Mouse (Mus musculus): ENCODE results near the gene Lancl1. TPM values are rescaled to one million over a fixed set of nuclear protein-coding genes. Genes with fewer than 3 reads are reported as not detected.

Gene Lancl1
- total and polyA plus RNA-seq, 3 experiments: 15.4 to 64.8 (median 41.1) TPM

DNA sequence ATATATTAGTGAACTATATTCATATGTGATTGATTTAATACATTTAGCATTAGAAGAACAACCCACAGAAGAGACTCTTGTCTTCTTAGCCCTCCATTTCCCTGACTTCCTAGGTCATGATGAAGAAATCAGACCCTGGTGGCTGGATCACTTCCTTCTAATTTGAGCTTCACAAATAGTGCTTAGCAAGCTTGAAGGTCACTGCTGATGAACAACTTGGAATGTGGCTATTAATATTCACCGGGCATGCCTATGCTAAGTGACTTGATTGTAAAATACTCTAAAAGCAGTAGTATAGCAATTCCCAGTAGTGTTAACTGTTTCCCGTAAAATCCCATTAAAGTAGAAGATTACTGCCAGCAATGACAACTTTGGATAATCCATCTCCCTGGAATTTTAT, 63.2 kb downstream of the Lancl1 start:
- no peaks in the 10 kb centered on the region for H3K4me1 ChIP-seq (ENCODE audit: insufficient read depth, low read depth, low read length)
- TF ChIP-seq CTCF (IDR thresholded peaks at IDR 0.05; ENCODE audit: low read depth, low read length) (no peak), GATA2 (IDR thresholded peaks at IDR 0.05; ENCODE audit: borderline replicate concordance, low read depth, low read length) (no peak), TAL1 (conservative IDR thresholded peaks at IDR 0.05; ENCODE audit: low read depth, low read length) (no peak), GATA1 (IDR thresholded peaks at IDR 0.05; ENCODE audit: borderline replicate concordance, low read length) (no peak), POLR2AphosphoS5 (IDR thresholded peaks at IDR 0.05; ENCODE audit: insufficient replicate concordance, low read depth, low read length) (no peak)
- no peak for DNase-seq (ENCODE audit: low spot score)
- no peaks in the 10 kb centered on the region for H3K9me3 ChIP-seq (replicated peaks)
- no peaks in the 10 kb centered on the region for H3K36me3 ChIP-seq (replicated peaks)
- H3K27me3 ChIP-seq (ENCODE audit: insufficient read depth, low read length): no peaks in the 10 kb centered on the region
- no peak overlapping the region for H3K4me3 ChIP-seq (ENCODE audit: low read depth, low read length)
- ATAC-seq (ENCODE audit: extremely low read depth, insufficient number of reproducible peaks, low FRiP score, poor library complexity, severe bottlenecking): no peak

DNA sequence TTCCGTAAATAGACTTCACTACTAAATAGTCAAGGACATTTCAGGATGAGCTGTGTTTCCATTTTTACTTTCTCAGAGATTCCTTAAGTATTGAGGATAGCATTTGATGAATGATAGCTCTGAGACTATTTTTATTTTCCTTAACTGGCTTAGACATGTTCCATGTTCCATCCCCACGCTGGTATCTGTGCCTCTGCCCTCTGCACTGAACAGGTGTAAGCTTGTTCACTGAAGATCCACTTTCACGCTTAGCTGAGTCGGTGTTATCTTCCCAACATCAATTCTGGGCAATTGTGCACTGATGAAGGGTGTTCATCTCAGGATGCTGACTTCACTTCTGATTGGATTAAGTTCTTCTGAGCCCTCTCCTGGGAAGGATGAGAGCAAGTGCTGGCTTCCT, 73.8 kb downstream of the Lancl1 start:
- H3K27me3 ChIP-seq (ENCODE audit: insufficient read depth, low read length): no peaks in the 10 kb centered on the region
- no peak for ATAC-seq (ENCODE audit: extremely low read depth, insufficient number of reproducible peaks, low FRiP score, poor library complexity, severe bottlenecking)
- no peak for DNase-seq (ENCODE audit: low spot score)
- no peaks in the 10 kb centered on the region for H3K9me3 ChIP-seq (replicated peaks)
- no peak for TF ChIP-seq GATA2 (IDR thresholded peaks at IDR 0.05; ENCODE audit: borderline replicate concordance, low read depth, low read length)
- no peak for TF ChIP-seq TAL1 (conservative IDR thresholded peaks at IDR 0.05; ENCODE audit: low read depth, low read length)
- TF ChIP-seq GATA1 (IDR thresholded peaks at IDR 0.05; ENCODE audit: borderline replicate concordance, low read length): no peak
- TF ChIP-seq CTCF (IDR thresholded peaks at IDR 0.05; ENCODE audit: low read depth, low read length): no peak
- no peak for TF ChIP-seq POLR2AphosphoS5 (IDR thresholded peaks at IDR 0.05; ENCODE audit: insufficient replicate concordance, low read depth, low read length)
- H3K36me3 ChIP-seq (replicated peaks): no peaks in the 10 kb centered on the region
- no peaks in the 10 kb centered on the region for H3K4me1 ChIP-seq (ENCODE audit: insufficient read depth, low read depth, low read length)
- H3K4me3 ChIP-seq (ENCODE audit: low read depth, low read length): no peak overlapping the region

DNA sequence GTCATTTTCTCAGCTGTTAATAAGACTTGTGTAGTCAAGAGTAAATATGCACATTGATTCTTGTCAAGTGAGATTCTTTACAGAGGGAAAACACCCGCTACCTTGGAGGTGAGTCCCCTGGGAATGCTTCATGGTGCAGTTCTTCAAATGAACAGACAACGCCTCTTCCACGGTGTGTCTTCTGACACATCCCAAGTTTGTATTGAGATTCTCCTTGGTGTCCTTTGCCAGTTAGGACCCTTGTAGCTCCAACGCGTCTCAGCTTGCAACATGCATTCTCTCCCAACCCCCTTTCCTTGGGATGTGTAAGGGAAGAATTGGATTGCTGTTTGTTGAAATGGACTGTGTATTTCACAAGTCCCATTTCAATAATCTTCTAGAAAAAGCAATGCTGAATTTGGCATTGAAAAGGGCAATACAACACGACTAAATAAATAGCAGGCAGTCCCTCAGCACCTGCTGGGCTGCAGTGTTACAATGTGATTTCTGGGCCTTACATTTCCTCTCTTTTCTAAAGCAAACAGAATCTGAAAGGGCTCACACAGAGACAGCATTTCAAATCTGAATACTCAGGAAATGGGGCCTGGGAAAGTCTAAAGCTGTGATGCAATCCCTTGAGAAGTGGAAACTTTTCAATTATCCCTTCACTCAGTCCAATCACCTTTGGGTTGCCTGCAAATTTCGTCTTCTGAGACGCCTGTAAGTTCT, 78.0 kb downstream of the Lancl1 start:
- ATAC-seq (ENCODE audit: extremely low read depth, insufficient number of reproducible peaks, low FRiP score, poor library complexity, severe bottlenecking) (no peak), DNase-seq (ENCODE audit: low spot score) (no peak)
- TF ChIP-seq GATA2 (IDR thresholded peaks at IDR 0.05; ENCODE audit: borderline replicate concordance, low read depth, low read length) (no peak), CTCF (IDR thresholded peaks at IDR 0.05; ENCODE audit: low read depth, low read length) (no peak), POLR2AphosphoS5 (IDR thresholded peaks at IDR 0.05; ENCODE audit: insufficient replicate concordance, low read depth, low read length) (no peak), GATA1 (IDR thresholded peaks at IDR 0.05; ENCODE audit: borderline replicate concordance, low read length) (no peak), TAL1 (conservative IDR thresholded peaks at IDR 0.05; ENCODE audit: low read depth, low read length) (no peak)

DNA sequence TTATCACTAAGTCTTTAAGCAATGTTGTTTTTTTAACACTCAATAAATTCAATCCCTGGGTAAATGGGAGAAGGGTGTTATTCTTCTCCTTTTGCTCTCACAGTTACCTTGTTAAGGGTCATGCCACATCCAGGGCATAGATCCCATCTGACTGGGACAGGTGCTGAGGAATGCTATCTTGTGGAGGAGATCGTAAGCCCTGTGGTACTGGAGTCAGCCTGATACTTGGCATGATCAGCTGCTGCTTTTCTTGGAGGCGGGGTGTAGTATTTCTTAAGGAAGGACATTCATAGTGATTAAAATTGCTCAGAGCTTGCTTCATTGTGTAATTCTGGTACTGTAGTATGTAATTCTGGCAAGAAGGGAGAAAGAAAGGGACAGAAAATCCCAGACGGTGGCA, 81.3 kb downstream of the Lancl1 start:
- no peak for ATAC-seq (ENCODE audit: extremely low read depth, insufficient number of reproducible peaks, low FRiP score, poor library complexity, severe bottlenecking)
- H3K27me3 ChIP-seq (ENCODE audit: insufficient read depth, low read length): peaks cover 5% of the 10 kb centered on the region; the same call in 1 of the 2 replicates
- DNase-seq (ENCODE audit: low spot score): no peak

More for the DNA sequence above, 78.0 kb downstream of the Lancl1 start:
- Histone ChIP-seq H3K27me3 (ENCODE audit: insufficient read depth, low read length) (peaks cover 5% of the 10 kb centered on the region; the same call in 1 of the 2 replicates), H3K36me3 (replicated peaks) (no peaks in the 10 kb centered on the region), H3K4me3 (ENCODE audit: low read depth, low read length) (no peak overlapping the region), H3K4me1 (ENCODE audit: insufficient read depth, low read depth, low read length) (no peaks in the 10 kb centered on the region), H3K9me3 (replicated peaks) (no peaks in the 10 kb centered on the region)

DNA sequence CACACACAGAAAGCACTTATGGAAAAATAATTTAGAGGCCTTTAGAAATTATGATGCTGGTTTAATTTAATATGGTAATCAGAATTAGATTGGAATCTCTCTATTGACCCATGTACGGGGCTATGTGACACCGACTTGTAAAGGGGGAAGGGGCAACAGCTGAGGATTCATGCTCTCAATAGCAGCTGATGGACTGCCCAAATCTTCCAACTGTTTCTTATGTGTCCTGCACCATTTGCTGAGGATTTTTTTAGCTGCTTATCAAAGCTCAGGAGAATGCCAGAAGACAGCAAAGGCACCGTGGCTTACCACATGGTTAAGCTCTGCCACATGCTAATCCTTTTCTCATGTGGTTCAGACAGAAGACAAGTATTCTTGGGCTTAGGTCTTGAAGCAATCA, 87.6 kb downstream of the Lancl1 start:
- TF ChIP-seq GATA2 (IDR thresholded peaks at IDR 0.05; ENCODE audit: borderline replicate concordance, low read depth, low read length): no peak
- TF ChIP-seq GATA1 (IDR thresholded peaks at IDR 0.05; ENCODE audit: borderline replicate concordance, low read length): no peak
- TF ChIP-seq CTCF (IDR thresholded peaks at IDR 0.05; ENCODE audit: low read depth, low read length): no peak
- no peak for TF ChIP-seq POLR2AphosphoS5 (IDR thresholded peaks at IDR 0.05; ENCODE audit: insufficient replicate concordance, low read depth, low read length)
- no peak for TF ChIP-seq TAL1 (conservative IDR thresholded peaks at IDR 0.05; ENCODE audit: low read depth, low read length)
- Histone ChIP-seq H3K9me3 (replicated peaks) (no peaks in the 10 kb centered on the region), H3K4me1 (ENCODE audit: insufficient read depth, low read depth, low read length) (no peaks in the 10 kb centered on the region), H3K36me3 (replicated peaks) (no peaks in the 10 kb centered on the region), H3K27me3 (ENCODE audit: insufficient read depth, low read length) (no peaks in the 10 kb centered on the region), H3K4me3 (ENCODE audit: low read depth, low read length) (no peak overlapping the region)
- DNase-seq (ENCODE audit: low spot score): no peak
- ATAC-seq (ENCODE audit: extremely low read depth, insufficient number of reproducible peaks, low FRiP score, poor library complexity, severe bottlenecking): no peak

More for the DNA sequence above, 81.3 kb downstream of the Lancl1 start:
- Histone ChIP-seq H3K4me1 (ENCODE audit: insufficient read depth, low read depth, low read length) (no peaks in the 10 kb centered on the region), H3K36me3 (replicated peaks) (no peaks in the 10 kb centered on the region), H3K9me3 (replicated peaks) (no peaks in the 10 kb centered on the region), H3K4me3 (ENCODE audit: low read depth, low read length) (no peak overlapping the region)
- TF ChIP-seq GATA2 (IDR thresholded peaks at IDR 0.05; ENCODE audit: borderline replicate concordance, low read depth, low read length) (no peak), POLR2AphosphoS5 (IDR thresholded peaks at IDR 0.05; ENCODE audit: insufficient replicate concordance, low read depth, low read length) (no peak), CTCF (IDR thresholded peaks at IDR 0.05; ENCODE audit: low read depth, low read length) (no peak), GATA1 (IDR thresholded peaks at IDR 0.05; ENCODE audit: borderline replicate concordance, low read length) (no peak), TAL1 (conservative IDR thresholded peaks at IDR 0.05; ENCODE audit: low read depth, low read length) (no peak)

Other genes starting within 250 kb of the Lancl1 start
- 28.8 and 37.5 TPM in 2 replicates for gene Kansl1l, start 221.3 kb downstream of the Lancl1 start, total RNA-seq (2014; fragmentation: Nextera tagmentation)
- 17.1 and 18.7 TPM in 2 replicates for gene Kansl1l, start 221.3 kb downstream of the Lancl1 start, total RNA-seq (2017)
- 0.94 and 1.4 TPM in 2 replicates for gene Kansl1l, start 221.3 kb downstream of the Lancl1 start, polyA plus RNA-seq (2012)
- gene Acadl, start 175.6 kb downstream of the Lancl1 start, total RNA-seq (2014; fragmentation: Nextera tagmentation): 114 TPM in 2 replicates
- 32.8 and 35.9 TPM in 2 replicates for gene Acadl, start 175.6 kb downstream of the Lancl1 start, total RNA-seq (2017)
- 7.8 and 10.1 TPM in 2 replicates for gene Acadl, start 175.6 kb downstream of the Lancl1 start, polyA plus RNA-seq (2012)
- gene Myl1, start 93.5 kb downstream of the Lancl1 start, total RNA-seq (2014; fragmentation: Nextera tagmentation): not detected in 2 replicates
- gene Myl1, start 93.5 kb downstream of the Lancl1 start, total RNA-seq (2017): 0.29 and 0.82 TPM in 2 replicates
- not detected in 2 replicates for gene Myl1, start 93.5 kb downstream of the Lancl1 start, polyA plus RNA-seq (2012)
- not detected in 2 replicates for gene Cps1, start 84.2 kb upstream of the Lancl1 start, total RNA-seq (2014; fragmentation: Nextera tagmentation)
- 0.06 TPM in 1 of 2 replicates, not detected in the other for gene Cps1, start 84.2 kb upstream of the Lancl1 start, total RNA-seq (2017)
- not detected in 2 replicates for gene Cps1, start 84.2 kb upstream of the Lancl1 start, polyA plus RNA-seq (2012)

Measured in G1E (cell line).